Mouse (Mus musculus) liver, embryonic 14.5 days (tissue): Measurements from ENCODE around the gene Crebl2. TPM values are rescaled to one million over a fixed set of nuclear protein-coding genes. Genes with fewer than 3 reads are reported as not detected.
A peak's percentile ranks its signal among the peaks of the same experiment; 100 is the strongest.

Source experiments
- ATAC-seq: fragments of 200-750 bp; cut with Nextera tagmentation; 2 replicates; pipeline ENCODE4 v1.8.0; 2017; ENCODE audit warnings: moderate number of reproducible peaks, mild to moderate bottlenecking, moderate library complexity; ENCODE audit not compliant: insufficient read depth
- DNase-seq, 3 experiments: peaks; one replicate each; pipeline ENCODE4 v3.0.0-alpha.2; 2012 to 2013; ENCODE audit warnings: low read depth in 3 of 3, low spot score in 3 of 3
- H3K27ac ChIP-seq: fragments of 300-500 bp; sonication (generic); 2 replicates; pipeline ENCODE4 v1.5.1; 2014; ENCODE audit warnings: moderate library complexity, mild to moderate bottlenecking, control low read depth, inconsistent platforms
- H3K27me3 ChIP-seq: fragments of 300-500 bp; sonication (generic); 2 replicates; pipeline ENCODE4 v1.6.1; 2014; ENCODE audit warnings: mild to moderate bottlenecking, low read length, moderate library complexity; ENCODE audit not compliant: control insufficient read depth, insufficient read depth
- H3K36me3 ChIP-seq: fragments of 300-500 bp; sonication (generic); replicated peaks from 2 replicates; pipeline ENCODE4 v1.6.1; 2014; ENCODE audit warnings: low read depth; ENCODE audit not compliant: control insufficient read depth, insufficient read depth
- H3K4me1 ChIP-seq, 2 experiments: fragments of 200-500 bp in 1 of 2; fragments of 300-500 bp in 1 of 2; sonication (generic) in 1 of 2; replicated peaks; 2 replicates each; pipeline ENCODE4 v1.6.1; 2012 to 2014; ENCODE audit warnings: antibody characterized with exemption in 1 of 2, inconsistent platforms in 1 of 2, low read length in 1 of 2; ENCODE audit not compliant: control insufficient read depth in 2 of 2, insufficient read depth in 2 of 2
- H3K4me2 ChIP-seq: fragments of 300-500 bp; sonication (generic); 2 replicates; pipeline ENCODE4 v1.6.1; 2014; ENCODE audit warnings: low read depth, mild to moderate bottlenecking, control low read depth, moderate library complexity
- H3K4me3 ChIP-seq, 2 experiments: fragments of 200-500 bp in 1 of 2; fragments of 300-500 bp in 1 of 2; sonication (generic) in 1 of 2; 2 replicates each; pipeline ENCODE4 v1.5.1; 2012 to 2014; ENCODE audit warnings: low read depth in 2 of 2, low read length in 2 of 2, mild to moderate bottlenecking in 2 of 2, control low read depth in 1 of 2, inconsistent platforms in 1 of 2, moderate library complexity in 1 of 2; ENCODE audit not compliant: insufficient read depth in 1 of 2
- H3K9ac ChIP-seq: fragments of 300-500 bp; sonication (generic); replicated peaks from 2 replicates; pipeline ENCODE4 v1.6.1; 2014; ENCODE audit warnings: mild to moderate bottlenecking, control low read depth, moderate library complexity
- H3K9me3 ChIP-seq: fragments of 300-500 bp; sonication (generic); 2 replicates; pipeline ENCODE4 v1.6.1; 2016; ENCODE audit warnings: low read length, mixed read lengths; ENCODE audit not compliant: control insufficient read depth
- CTCF ChIP-seq: IDR thresholded peaks from 2 replicates; pipeline ENCODE4 v1.5.1; 2016; ENCODE audit warnings: antibody characterized with exemption, low read depth, control low read depth
- EP300 ChIP-seq: IDR thresholded peaks from 2 replicates; pipeline ENCODE4 v1.6.1; 2016; ENCODE audit warnings: antibody characterized with exemption, low read depth
- WGBS: fragments of 180-500 bp; shearing (Covaris S2); extraction: QIAGEN DNeasy Blood & Tissue Kit; methylation state at CpG from one replicate; pipeline ENCODE4 v1.1.7; 2014; ENCODE audit not compliant: insufficient replicate concordance; 5-methylcytosine and 5-hydroxymethylcytosine counted together
- polyA plus RNA-seq, 2 experiments: library from polyadenylated mRNA; depleted of rRNA in 1 of 2; stranded (reverse) in 1 of 2; unstranded in 1 of 2; fragments of >200 nt; fragmentation: Nextera tagmentation in 1 of 2; extraction: Ambion mirVana in 1 of 2; gene quantifications; 2 replicates each; pipeline versions ENCODE4 v1.2.1 to v1.2.3; 2012 to 2014

Crebl2 gene
- polyA plus RNA-seq (2012; rRNA removed) (2.3 and 2.9 TPM in 2 replicates), polyA plus RNA-seq (2014; fragmentation: Nextera tagmentation; extraction: Ambion mirVana) (1.1 and 1.6 TPM in 2 replicates)

DNA sequence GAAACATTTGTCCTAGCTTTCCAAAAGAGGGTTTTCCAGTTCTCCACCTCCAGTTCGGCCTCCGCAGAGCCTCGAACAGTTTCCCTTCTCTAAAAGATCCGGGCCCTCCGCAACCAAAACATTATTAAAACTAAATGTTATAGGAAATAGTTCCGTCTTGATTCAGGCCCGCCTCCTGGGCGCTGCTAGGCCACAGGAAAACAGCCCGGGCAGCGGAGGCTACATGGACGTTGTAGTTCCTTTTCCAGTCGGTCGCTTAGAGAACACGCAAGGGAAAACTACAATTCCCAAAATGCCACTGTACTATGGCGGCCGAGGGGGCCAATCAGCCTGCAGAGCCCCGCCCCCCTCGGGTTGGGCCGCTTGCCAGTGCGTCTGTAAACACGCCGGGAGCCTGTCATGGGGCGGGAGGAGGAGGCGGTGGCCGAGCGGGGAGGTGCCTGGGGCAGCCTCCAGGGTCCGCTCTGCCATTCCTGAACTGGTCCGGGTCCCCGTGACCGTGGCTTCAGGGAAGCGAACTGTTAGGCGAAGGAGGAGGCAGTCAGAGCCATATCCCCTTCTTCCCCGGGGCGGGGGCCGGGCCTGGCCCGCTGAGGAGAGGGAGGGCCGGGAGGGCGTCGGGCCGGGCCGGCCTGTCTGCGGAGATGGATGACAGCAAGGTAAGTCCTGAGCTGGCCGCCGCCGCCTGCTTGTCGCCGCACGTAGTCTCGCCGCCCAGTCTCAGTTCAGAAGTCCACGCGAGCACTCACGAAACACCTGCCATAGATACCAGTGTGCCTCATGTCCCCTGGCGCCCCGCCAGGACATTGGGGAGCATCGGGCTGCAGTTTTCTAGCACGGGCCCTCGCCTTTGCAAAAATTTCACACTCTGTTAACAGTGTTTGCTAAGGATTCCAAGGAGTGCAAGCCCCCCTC lies at the start of gene Crebl2:
Gene Crebl2 (plus strand): TSS at position 369 of the 915 bp plus-strand sequence.
- Histone ChIP-seq H3K4me2 (peak within 1 kb of the TSS; percentile 98), H3K36me3 (no peaks in the 10 kb centered on the region), H3K4me3 (peak within 1 kb of the TSS; percentile 90 to 93), H3K27me3 (no peaks in the 10 kb centered on the region), H3K9me3 (no peaks in the 10 kb centered on the region), H3K9ac (peak within 1 kb of the TSS; percentile 96), H3K4me1 (peaks cover 26 to 34% of the 10 kb centered on the region in 2 experiments), H3K27ac (peak within 1 kb of the TSS; percentile 86)
- DNase-seq (peak; percentile 98 to 99 (median 98)), ATAC-seq (peak; percentile 97)
- WGBS = under 1% methylated on average over 55 of the region's 58 CpGs
- TF ChIP-seq EP300 (no peak), CTCF (peak; percentile 41)

DNA sequence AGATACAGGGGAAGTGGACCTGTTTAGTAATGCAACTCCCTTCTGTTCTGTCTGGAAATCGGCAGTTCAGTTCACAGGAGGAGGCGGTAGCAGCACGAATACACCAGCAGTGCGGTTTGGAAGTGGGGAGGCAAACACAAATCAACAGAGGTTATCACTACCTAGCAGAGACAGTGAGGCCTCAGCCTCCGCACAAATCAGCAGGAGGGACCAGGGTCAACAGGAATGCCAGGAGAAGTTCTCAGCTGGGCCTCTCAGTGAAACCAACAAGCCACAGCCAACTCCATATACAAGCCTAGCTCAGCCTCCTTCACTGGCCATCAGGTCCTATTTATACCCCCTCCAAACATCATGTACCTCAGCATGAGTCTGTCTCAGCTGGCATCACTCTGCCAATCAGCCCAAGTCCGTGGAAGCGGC lies 48.5 kb upstream of the Crebl2 start:
- no peaks in the 10 kb centered on the region for H3K27me3 ChIP-seq
- peak overlapping the region; percentile 9 to 32 for H3K4me3 ChIP-seq
- peak overlapping the region; percentile 83 for H3K27ac ChIP-seq
- peaks cover 22 to 31% of the 10 kb centered on the region in 2 experiments for H3K4me1 ChIP-seq
- TF ChIP-seq CTCF (no peak), EP300 (peak; percentile 73)
- ATAC-seq (peak; percentile 97), DNase-seq (peak in 1 of 3 experiments; percentile 52)
- peak overlapping the region; percentile 63 for H3K9ac ChIP-seq
- peak overlapping the region; percentile 58 for H3K4me2 ChIP-seq
- no peaks in the 10 kb centered on the region for H3K36me3 ChIP-seq
- 34% methylated on average over 7 of the region's 7 CpGs for WGBS
- H3K9me3 ChIP-seq = no peaks in the 10 kb centered on the region

DNA sequence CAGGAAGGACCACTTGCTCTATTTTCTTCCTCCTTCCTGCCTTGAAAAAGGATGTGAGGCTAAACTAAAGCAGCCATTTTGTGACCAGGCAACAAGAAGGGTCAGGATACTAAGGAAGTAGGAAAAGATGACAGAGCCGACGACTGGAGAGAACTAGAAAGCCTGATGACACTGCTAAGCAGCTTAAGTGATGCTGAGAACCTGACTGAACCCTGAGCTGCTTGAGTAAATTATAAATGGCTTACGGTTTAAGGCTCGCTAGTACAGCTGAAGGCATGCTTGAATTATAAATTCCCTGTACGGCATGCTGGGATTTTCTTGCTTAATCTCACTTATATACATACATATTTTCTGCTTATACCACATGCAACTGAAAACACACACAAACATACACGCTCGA lies 47.1 kb upstream of the Crebl2 start:
- no peak for TF ChIP-seq EP300
- no peak for TF ChIP-seq CTCF
- ATAC-seq = no peak
- H3K27ac ChIP-seq = no peak overlapping the region
- no peak overlapping the region for H3K4me3 ChIP-seq
- 88% methylated on average over 7 of the region's 7 CpGs for WGBS
- H3K4me2 ChIP-seq = no peak overlapping the region
- H3K27me3 ChIP-seq = no peaks in the 10 kb centered on the region
- H3K9me3 ChIP-seq = no peaks in the 10 kb centered on the region
- H3K4me1 ChIP-seq = peaks cover 23 to 26% of the 10 kb centered on the region in 2 experiments
- no peak for DNase-seq
- H3K36me3 ChIP-seq = no peaks in the 10 kb centered on the region
- H3K9ac ChIP-seq = no peak overlapping the region

DNA sequence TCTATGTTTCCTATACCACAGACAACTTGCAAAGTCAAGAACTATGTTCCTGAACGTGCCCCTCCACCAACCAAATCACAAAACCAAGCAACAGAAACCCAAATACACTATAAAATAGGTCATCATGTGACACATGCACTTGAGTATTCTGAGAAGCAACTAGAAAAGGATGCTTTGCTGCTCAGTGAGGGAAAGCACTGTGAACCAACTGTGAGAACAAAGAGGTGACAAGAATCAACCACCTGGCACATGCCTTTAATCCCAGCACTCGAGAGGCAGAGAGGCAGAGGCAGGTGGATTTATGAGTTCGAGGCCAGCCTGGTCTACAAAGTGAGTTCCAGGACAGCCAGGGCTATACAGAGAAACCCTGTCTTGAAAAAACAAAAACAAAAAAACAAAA lies 43.5 kb upstream of the Crebl2 start:
- WGBS = 63% methylated on average over 3 of the region's 3 CpGs
- DNase-seq (no peak), ATAC-seq (no peak)
- Histone ChIP-seq H3K9me3 (no peaks in the 10 kb centered on the region), H3K4me2 (no peak overlapping the region), H3K36me3 (no peaks in the 10 kb centered on the region), H3K4me3 (no peak overlapping the region), H3K27ac (no peak overlapping the region), H3K4me1 (peaks cover 21 to 25% of the 10 kb centered on the region in 2 experiments), H3K27me3 (no peaks in the 10 kb centered on the region), H3K9ac (no peak overlapping the region)
- no peak for TF ChIP-seq EP300
- TF ChIP-seq CTCF = no peak

DNA sequence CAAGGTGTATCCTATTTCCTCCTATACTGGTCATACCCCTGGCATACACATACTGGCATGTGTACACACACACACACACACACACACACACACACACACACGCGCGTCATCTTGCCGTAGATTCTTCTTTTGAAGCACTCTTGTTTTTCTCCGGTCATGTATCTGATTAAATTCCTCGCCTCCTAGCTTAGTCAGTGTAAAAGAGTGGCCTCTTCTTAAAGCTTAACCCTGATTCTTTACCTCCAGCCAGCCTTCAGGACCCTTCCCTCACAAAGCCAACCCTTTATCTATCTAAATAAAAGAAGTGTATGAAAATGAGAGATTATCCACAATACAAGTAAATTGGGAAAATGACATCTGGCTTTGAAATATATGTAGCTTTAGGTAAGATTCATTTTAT lies 40.9 kb upstream of the Crebl2 start:
- no peaks in the 10 kb centered on the region; the same call in 1 of the 2 replicates for H3K27me3 ChIP-seq
- H3K9ac ChIP-seq = no peak overlapping the region
- DNase-seq = no peak
- no peak for TF ChIP-seq CTCF
- no peak for TF ChIP-seq EP300
- H3K36me3 ChIP-seq = no peaks in the 10 kb centered on the region
- no peak for ATAC-seq
- no peaks in the 10 kb centered on the region for H3K9me3 ChIP-seq
- H3K4me1 ChIP-seq = peaks cover 17 to 20% of the 10 kb centered on the region in 2 experiments
- H3K27ac ChIP-seq = no peak overlapping the region
- 80% methylated on average over 6 of the region's 6 CpGs for WGBS
- no peak overlapping the region for H3K4me2 ChIP-seq
- no peak overlapping the region for H3K4me3 ChIP-seq
